Mouse (Mus musculus): Measurements from ENCODE around the gene Chst12.

Chst12 gene

DNA sequence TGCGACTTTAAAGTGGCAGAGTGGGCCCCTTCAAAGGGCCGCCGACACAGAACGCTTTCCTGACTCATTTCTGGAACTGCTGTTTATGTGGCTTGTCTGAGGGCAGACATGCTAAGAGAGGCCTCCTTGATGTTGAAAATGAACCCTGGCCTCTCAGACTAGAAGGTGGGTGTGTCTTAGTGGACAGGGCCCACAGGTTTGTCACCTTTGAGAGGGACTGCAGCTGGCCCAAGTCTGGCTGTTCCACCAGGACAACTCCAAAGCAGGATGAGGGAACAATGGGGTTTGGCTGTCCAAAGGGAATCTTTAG lies 12.5 kb downstream of the Chst12 start:
- DNase-seq (ENCODE audit: low spot score), result no peak

DNA sequence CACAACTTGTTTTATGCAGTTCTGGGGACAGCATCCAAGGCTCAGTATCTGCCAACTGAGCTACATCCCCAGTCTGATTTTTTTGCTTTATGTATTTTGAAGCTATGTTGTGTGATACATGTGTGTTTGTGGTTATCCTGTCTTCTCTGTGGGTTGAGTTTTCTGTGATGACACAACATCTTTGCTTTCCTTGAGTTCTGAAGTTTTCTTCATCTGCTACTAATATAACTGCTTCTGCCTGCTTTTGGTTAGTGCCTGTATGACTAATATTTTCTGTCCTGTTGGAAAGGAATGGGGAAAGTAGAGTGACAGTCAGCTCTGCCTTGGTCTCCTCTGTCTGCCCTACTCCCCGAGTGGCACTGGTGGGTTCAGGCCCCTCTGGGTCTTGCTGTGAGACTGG lies 15.8 kb downstream of the Chst12 start:
- DNase-seq (ENCODE audit: low spot score), result no peak

DNA sequence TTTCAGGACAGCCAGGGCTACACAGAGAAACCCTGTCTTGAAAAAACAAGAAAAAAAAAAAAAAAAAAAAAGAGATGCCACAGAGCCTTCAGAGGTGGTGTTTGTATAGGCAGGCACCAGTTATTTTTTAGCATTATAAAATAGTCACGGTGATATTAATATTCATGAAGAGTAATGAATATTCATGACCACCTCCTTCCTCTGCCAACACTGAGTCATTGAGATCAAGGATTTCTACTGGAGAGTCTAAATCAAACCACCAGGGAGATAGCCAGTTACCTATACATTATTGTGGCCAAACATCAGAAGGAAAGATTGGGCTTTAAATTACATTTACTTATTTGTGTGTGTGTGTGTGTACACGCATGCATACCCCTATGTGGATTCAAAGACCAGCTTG lies 21.4 kb downstream of the Chst12 start:
- DNase-seq (ENCODE audit: low spot score), result no peak

DNA sequence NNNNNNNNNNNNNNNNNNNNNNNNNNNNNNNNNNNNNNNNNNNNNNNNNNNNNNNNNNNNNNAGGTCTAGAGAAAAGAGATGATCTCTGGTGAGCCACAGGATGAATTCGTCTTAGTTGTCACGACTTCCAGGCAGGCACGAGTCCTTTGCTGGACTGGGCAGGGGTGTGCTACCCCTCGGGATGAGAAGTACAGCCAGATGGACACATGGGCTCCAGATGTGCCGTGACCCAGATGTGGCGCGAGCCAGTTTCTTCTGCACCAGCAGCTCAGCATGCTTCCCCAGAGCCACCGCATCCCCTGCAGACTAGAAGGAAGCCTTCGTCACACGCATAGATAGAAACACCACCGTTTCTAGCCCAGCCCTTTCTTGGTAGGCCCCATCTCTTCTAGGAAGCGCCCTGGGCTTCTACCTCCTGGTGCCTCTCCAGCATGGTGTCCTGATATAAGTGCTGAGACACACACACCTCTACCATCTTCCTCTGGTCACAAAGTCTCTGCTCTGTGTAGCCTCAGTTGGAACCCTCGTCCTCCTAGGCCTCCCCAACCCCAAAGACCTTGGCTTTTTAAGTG lies 32.8 kb downstream of the Chst12 start:
- DNase-seq (ENCODE audit: low spot score), result no peak

DNA sequence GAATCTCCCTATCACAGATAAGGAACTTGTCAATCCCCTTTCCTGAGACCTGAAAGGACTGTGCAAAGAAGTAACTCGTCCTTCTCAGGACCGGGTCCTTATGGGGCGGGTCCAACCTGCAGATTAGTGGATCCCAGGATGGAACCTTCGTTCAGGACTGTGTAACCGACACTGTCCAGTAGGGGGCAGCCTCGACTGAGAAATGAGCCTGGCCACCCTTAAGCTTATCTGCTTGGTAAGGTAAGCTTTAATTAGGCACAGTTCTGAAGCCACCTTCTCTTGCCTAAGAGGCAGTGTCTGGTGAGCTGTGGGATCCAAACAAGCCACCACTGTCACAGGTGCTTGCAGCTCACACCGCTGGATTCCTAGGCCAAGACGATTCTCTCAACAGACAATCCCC lies 34.8 kb downstream of the Chst12 start:
- DNase-seq (ENCODE audit: low spot score), result peak; percentile 82

DNA sequence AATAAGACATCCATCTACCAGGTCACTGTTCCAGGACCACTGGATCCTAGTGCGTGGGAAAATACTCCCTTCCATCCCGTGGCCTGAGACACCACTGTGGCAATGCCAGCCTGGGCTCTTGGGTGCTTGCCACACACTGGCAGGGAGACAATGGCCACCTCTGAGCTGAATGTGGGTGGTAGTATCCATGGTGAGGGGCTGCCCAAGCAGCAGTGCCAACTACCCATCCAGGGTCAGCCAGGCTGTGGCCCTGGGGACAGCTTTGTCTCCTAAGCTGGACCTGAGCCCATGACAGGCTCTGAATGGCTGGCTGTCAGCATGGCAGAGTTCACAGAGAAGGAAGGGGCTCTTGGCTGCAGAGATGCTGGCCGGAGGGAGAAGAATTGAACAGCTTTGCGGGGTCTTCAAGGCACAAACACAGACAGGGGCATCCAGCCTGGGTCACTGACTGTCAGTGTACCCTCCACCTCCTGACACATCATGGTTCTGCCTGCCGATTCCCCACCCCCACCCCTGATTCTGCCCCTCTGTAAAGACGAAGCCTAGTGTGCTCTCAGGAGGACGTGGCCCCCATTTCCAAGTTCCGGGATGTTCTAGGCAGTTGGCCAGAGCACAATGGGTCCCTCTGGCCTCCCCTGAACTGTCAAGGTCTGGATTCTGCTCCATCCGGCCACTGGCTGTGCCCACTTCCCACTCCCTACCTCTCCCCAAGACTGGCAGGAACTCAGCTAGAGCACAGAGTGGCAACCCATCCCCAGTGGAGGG lies 37.6 kb downstream of the Chst12 start:
- no peak for DNase-seq (ENCODE audit: low spot score)

DNA sequence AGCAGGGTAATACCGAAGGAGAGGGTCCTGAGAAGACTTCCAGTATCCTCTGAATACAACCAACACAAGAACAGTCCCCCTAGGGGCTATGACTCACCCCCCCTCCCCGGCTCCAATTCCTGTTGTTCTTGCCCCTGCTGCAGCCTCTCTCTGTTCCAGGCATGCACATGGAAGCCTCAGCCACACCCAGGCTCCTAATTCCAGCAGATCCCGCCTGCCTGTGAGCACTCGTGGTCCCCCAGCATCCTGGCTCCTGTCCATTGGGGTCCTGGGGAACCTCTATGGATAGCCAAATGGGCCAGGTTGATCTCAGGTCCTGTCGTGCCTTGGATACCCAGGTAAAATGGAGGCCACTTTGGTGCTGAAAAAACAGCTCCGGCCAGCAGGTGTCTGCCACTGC lies 40.3 kb downstream of the Chst12 start:
- no peak for DNase-seq (ENCODE audit: low spot score)

DNA sequence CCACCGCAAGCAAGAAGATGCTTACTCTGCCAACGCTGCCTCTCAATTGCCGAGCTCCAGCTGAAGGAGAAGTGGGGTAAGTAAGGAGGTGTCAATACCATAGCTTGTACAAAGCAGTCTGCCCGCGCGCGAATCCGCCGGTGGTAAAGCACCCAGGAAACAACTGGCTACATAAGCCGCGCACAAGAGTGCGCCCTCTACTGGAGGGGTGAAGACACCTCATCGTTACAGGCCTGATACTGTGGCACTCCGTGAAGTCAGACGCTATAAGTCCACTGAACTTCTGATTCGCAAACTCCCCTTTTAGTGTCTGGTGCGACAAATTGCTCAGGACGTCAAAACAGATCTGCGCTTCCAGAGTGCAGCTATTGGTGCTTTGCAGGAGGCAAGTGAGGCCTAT lies 41.0 kb downstream of the Chst12 start:
- no peak for DNase-seq (ENCODE audit: low spot score)

DNA sequence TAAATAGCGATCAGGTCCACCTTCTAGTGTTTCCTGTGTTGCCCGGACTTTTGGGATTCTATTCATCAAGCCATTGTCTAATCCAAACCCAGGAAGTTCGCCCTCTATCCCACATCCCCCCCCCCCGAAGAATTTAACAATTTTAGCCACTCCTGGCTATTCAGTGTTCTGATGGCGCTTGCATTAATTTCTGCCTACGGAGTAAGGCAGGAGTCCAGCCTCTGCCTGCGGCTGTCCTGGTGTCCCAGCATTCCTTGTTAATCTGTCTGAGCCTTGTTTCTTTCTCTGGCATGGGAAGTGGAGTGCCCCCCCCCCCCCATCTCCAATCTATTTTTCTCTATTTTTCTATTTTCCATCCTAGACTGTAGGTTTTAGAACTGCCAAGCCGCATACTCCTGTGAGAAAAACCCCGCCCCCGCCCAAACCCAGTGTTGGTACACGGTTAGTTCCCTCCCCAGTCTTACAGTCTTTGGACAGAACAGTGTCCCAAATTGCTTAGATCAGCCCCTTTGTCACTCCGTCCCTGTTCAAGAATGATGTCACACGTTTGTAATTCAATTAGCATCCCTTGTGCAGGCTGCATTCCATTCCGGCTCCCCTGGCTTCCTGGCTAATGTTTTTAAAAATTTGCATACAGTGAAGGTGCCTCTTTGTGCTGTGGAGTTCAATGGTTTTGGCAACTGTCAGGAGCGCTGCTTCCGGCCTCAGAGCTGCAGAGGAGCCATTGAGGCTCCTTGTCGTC lies 44.1 kb downstream of the Chst12 start:
- DNase-seq (ENCODE audit: low spot score), result no peak

DNA sequence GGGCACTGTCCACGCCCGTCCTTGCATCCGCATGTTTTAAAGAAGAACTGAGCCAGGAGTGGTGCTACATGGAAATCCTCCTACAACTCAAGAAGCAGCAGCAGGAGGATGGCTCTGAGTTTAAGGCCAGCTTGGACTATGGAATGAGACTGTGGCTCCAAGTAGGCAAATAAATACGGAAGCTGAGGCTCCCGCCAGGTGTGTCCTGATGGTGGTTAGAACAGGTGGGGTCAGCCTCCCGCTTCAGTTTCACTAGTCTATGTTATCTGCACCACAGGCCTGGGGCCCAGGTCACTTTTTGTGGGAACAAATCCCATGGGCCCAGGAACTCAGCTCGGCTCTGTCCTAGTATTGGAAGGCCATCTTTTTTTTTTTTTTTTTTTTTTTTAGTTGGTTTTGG lies 48.4 kb downstream of the Chst12 start:
- DNase-seq (ENCODE audit: low spot score), result no peak

DNA sequence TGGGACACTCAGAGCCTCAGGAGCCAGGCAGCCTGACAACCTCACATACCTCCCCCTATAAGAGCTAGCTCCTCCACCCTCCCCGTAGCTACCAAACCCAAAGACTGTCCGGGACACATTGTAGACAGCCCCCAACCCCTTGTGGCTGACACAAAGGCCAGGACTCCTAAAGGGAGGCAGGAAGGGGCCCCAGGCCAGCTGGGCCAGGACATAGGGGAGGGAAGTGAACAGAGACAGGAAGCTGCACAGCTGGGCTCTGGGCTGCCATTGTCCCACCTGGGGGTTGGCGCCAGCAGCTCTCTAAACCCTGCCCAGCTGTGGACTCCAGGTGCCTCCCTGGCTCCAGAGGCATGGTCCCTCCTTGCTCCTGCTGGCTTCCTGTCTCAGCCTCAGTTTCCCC lies 51.5 kb downstream of the Chst12 start:
- DNase-seq (ENCODE audit: low spot score), result no peak

DNA sequence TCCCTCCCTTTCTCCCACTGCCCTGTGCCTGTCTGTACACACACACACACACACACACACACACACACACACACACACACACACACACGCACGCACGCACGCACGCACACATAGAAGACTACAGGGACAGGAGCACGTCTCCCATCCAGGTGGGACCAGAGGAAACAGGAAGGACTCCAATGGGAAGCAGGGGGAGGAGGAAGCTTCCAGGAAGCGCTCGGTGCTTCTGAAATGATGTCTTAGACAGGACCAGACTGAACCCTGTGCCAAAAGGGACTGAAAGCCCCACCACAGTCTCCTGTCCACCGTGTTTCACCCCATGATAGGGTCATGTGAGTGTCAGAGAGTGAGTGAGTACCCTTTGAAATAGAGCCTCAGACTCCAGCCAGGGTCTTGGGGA lies 57.3 kb downstream of the Chst12 start:
- DNase-seq (ENCODE audit: low spot score), result no peak

DNA sequence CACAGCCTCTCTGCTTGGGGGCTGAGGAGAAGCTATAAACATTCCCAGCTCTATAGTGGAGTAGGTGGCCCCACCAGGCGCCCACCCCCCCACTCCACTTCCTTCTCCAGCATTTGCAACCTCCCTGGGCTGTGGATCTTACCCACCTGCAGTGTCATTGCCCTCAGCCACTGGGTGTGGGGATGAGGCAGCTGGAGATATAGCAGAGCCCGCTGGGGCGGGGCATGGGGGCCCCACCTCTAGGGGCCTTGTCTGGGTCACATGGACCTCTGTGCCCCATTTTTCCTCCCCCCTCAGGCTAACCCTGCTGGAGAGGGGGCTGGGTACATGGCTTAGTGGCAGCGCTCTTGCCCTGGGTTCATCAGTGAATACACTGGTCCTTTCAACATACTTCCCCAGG lies 59.5 kb downstream of the Chst12 start, which contains the start of gene Grifin:
Gene Grifin (minus strand): TSS at position 176 of the 400 bp plus-strand sequence.
- no peak for DNase-seq (ENCODE audit: low spot score)

DNA sequence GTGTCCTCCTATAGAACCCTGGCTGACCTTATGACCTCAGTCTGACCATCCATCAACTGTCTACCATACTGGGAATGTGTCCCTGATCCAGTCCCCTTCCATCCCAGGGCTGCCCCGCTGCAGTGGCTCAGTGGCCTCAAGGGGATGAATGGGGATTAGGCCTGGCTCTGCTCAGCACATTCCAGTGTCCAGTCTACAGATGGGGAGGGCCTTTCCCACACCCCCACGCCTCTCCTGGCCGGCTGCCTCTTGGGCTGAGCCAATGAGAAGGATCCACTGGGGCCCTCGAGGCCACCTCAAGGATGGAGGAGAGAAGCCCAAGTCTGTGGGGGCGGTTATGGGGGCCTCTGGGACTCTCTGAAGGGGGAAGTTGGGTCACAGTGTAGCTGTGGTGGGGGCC lies 60.1 kb downstream of the Chst12 start:
- no peak for DNase-seq (ENCODE audit: low spot score)

DNA sequence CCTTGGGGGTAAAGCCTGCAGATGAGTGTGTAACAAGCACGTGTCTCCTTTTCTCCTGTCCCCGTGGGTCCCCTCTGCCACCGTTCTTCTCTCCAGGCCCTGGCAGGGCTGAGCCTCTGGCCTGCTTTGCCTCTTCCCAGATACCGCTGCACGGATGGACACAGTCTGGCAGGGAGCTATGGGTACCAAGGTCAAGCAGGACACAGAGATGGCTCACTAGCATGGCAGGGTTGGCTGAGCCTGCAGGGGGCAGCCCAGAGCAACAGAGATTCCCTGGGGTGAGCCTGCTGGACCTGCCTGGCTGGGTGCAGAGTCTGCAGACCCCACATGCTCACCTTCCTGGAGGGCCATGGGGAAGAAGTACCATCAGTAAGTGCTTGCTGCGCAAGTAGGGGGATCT lies 60.5 kb downstream of the Chst12 start:
- DNase-seq (ENCODE audit: low spot score), result peak; percentile 46

DNA sequence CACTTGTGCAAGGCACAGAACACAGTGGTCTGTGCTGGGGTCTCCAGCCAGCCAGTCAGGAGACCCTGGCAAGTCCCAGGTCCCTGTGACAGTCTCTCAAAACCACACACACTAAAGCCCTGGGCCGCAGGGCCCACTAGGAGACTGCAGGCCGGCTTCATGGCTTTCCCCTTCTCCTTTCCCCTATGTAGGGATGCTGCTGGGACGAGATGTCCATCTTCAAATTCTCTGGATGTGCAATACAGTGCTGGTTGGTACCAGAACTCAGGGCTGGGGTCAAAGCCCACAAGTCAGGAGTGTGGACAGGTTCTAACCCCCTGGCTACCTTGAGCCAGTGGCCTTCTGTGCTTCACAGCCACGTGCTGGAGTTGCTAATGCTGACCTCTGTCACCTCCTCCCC lies 60.9 kb downstream of the Chst12 start:
- no peak for DNase-seq (ENCODE audit: low spot score)

DNA sequence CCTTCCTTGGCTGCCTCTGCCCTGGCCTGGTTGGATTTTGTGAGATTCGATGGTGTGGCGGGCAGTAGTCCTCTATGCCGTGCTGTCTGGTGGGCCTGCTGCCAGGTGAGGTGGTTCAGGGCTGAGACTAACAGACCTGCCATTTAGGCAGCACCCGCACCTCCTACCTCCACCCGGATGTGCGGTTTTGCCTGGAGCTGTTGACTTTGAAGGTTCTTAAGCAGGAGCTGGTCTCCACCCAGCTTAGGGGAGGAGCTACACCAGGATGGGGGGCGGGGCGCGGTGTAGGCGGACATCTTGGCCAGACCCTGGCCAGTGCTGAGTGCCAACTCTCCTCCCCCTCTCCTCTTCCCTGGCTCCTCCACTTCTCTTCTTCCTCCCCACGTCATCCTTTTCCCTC lies 62.0 kb downstream of the Chst12 start:
- DNase-seq (ENCODE audit: low spot score), result peak; percentile 92

DNA sequence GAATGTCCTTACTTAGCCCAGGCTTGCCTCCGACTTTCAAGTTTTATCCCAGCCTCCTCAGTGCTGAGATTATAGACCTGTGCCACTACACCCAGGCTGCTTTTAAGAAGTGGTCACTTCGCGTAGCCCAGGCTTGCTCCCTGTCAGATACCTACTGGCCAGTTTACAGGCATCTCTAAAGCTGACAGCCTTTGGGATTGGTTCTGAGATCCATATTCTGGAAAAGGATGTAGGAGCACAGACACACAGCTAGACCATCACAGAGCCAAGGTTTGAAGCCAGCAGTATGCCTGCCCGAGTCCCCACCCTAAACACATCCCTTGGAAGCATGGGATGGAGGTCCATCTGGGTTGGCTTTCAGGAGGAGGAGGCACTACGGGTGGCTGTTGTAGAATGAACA lies 62.4 kb downstream of the Chst12 start:
- no peak for DNase-seq (ENCODE audit: low spot score)

DNA sequence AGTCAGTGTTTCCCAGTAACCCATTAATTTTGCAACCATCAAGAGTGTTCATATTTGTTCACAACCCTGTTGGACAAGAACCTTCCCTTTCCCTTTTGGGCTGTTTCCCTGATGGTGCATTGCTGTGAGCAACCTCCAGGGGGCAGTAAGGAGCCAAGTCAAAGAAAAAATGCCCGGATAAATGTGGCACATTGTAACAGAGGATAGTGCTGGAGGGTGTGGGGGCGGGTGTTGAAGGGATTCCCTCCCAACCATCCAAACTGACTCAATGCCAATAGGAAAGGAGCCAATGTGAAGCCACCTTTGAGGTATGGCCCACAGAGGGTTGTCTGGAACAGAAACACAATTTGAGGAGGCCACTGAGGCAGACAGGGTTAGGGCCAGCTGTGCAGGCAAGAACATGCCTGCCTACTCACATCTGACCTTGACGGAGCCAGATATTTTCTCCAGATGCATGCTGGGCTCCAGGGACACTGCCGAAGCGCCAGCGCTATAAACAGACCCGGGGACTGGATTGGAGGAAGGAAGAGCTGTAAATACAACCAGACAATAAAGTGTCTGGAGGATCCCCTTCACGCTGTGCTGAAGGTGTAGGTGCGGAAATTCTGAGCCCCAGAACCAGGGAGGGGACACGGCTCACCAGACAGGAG lies 63.1 kb downstream of the Chst12 start:
- DNase-seq (ENCODE audit: low spot score), result peak; percentile 70

DNA sequence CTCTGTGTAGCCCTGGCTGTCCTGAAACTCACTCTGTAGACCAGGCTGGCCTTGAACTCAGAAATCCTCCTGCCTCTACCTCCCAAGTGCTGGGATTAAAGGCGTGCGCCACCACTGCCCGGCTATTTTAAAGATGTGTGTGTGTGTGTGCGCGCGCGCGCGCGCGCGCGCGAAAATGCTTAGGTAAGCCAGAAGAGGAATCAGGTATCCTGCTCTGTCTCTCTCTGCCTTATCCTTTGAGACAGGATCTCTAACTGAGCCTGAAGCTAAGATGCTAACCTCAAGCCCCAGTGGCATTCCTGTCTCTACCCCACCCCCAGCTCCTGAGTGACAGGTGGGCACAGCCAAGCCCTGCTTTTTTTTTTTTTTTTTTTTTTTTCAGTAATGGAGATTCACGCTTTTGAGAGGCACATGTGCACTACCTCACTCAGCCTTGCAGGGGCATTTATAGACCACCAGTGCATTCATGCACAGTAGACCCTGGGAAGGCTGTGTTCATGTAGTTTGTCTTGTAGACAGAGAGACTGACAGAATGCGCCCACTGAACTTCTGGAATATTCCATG lies 63.8 kb downstream of the Chst12 start:
- DNase-seq (ENCODE audit: low spot score), result no peak

DNA sequence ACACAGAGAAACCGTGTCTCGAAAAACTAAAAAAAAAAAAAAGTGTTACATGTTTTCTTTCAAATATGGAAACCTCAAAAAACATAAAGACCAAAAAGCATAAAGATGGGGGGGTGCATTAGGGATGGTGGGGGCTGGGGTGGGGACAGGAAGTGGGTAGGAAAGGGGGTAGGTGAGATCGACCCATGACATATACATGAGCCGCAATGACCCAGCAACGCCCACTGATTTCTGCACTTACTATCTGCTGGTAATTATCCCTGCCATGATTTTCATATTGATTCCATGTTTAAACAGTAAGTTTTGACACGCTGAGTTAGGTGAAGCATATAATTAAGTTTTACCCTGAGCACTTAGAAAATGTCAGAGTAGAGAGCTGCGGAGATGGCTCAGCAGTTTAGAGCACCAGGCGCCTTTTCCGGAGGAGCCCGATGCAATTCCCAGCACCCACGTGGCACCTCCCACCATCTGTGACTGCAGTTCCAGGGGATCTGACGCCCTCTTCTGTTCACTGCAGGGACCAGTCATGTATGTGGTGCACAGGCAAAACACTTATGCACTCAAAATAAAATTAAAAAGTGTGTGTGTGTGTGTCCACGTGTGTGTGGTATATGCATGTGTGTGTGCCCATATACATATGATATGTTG lies 65.0 kb downstream of the Chst12 start:
- DNase-seq (ENCODE audit: low spot score), result peak; percentile 59

DNA sequence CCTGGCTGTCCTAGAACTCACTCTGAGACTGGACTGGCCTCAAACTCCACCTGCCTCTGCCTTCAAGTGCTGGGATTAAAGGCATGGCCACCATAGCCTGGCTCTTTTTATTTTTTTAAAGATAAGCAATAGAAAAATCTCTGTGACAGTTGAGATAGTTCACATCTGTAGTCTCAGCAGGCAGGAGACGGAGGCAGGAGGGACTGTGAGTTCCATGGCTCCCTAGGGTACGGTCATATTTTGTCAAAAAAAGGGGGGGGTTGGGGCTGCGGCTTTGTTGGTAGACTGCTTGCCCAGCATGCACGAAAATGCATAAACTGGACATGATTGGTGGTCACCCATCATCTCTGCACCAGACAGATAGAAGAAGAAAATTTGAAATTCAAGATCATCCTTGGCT lies 65.9 kb downstream of the Chst12 start:
- no peak for DNase-seq (ENCODE audit: low spot score)

Measured in T-cell, adult 2 months (primary cell).